Mouse (Mus musculus) inflammation-experienced regulatory T-cells, adult 6 months (primary cell): ENCODE data around the gene Arhgap31. TPM values are rescaled to one million over a fixed set of nuclear protein-coding genes. Genes with fewer than 3 reads are reported as not detected.
"Not testable (repeated sequence)": the region's sequence is repeated elsewhere in the genome, so short reads cannot be mapped to it uniquely, and the experiment has no call there.

Experiments
- ATAC-seq: one replicate; pipeline ENCODE4 v1.8.0; 2017
- polyA plus RNA-seq, 3 experiments: library from polyadenylated mRNA; unstranded; fragments of 100-300 nt; shearing (Covaris generic); gene quantifications; one replicate each; pipeline ENCODE4 v1.2.1; 2017

The Arhgap31 gene
- polyA plus RNA-seq, 3 experiments from 2014 or later: 16.4 to 26.3 (median 23.6) TPM

- no peak for ATAC-seq
Measured at GRCm38 (mm10) chr16:38681313-38681712, 31.8 kb downstream of the Arhgap31 start.

- ATAC-seq: peak; percentile 32
Measured at GRCm38 (mm10) chr16:38679431-38680021, 33.5 kb downstream of the Arhgap31 start.

GRCm38 (mm10) chr16:38678853-38679252, 34.2 kb downstream of the Arhgap31 start:
- ATAC-seq: peak; percentile 82

GRCm38 (mm10) chr16:38677941-38678340, 35.1 kb downstream of the Arhgap31 start:
- not testable (repeated sequence) for ATAC-seq

GRCm38 (mm10) chr16:38677171-38677570, 35.9 kb downstream of the Arhgap31 start:
- no peak for ATAC-seq

- no peak for ATAC-seq
Measured at GRCm38 (mm10) chr16:38676647-38677046, 36.4 kb downstream of the Arhgap31 start.

GRCm38 (mm10) chr16:38675600-38676335, 37.3 kb downstream of the Arhgap31 start:
- no peak for ATAC-seq

- no peak for ATAC-seq
Measured at GRCm38 (mm10) chr16:38674891-38675290, 38.2 kb downstream of the Arhgap31 start.

- no peak for ATAC-seq
Measured at GRCm38 (mm10) chr16:38673511-38673910, 39.6 kb downstream of the Arhgap31 start.

GRCm38 (mm10) chr16:38672947-38673346, 40.1 kb downstream of the Arhgap31 start:
- no peak for ATAC-seq

GRCm38 (mm10) chr16:38672370-38672769, 40.7 kb downstream of the Arhgap31 start:
- ATAC-seq: no peak

- ATAC-seq: no peak
Measured at GRCm38 (mm10) chr16:38670621-38671390, 42.3 kb downstream of the Arhgap31 start.

- no peak for ATAC-seq
Measured at GRCm38 (mm10) chr16:38668871-38669675, 44.0 kb downstream of the Arhgap31 start.

- no peak for ATAC-seq
Measured at GRCm38 (mm10) chr16:38666523-38666922, 46.6 kb downstream of the Arhgap31 start.

GRCm38 (mm10) chr16:38666016-38666415, 47.1 kb downstream of the Arhgap31 start:
- ATAC-seq: no peak

- ATAC-seq: no peak
Measured at GRCm38 (mm10) chr16:38662575-38662974, 50.5 kb downstream of the Arhgap31 start.

- ATAC-seq: no peak
Measured at GRCm38 (mm10) chr16:38654308-38654707, 58.8 kb downstream of the Arhgap31 start.

GRCm38 (mm10) chr16:38653390-38653871, 59.6 kb downstream of the Arhgap31 start:
- peak; percentile 89 for ATAC-seq

- no peak for ATAC-seq
Measured at GRCm38 (mm10) chr16:38652653-38653052, 60.4 kb downstream of the Arhgap31 start.

GRCm38 (mm10) chr16:38651721-38652231, 61.3 kb downstream of the Arhgap31 start:
- ATAC-seq: peak; percentile 26

GRCm38 (mm10) chr16:38651306-38651705, 61.8 kb downstream of the Arhgap31 start:
- ATAC-seq: no peak

GRCm38 (mm10) chr16:38649431-38649827, 63.6 kb downstream of the Arhgap31 start:
- ATAC-seq: no peak
